Mouse (Mus musculus): ENCODE data around the gene Klra10.

- TF ChIP-seq POLR2A (IDR thresholded peaks at IDR 0.05; ENCODE audit: low read depth, low read length) (no peak), CTCF (IDR thresholded peaks at IDR 0.05; ENCODE audit: extremely low read depth, insufficient read length, insufficient replicate concordance, low read depth, low read length) (no peak)
Measured at GRCm38 (mm10) chr6:130287984-130288649, 6.4 kb upstream of the Klra10 start.
